Mouse (Mus musculus) neural tube, embryonic 15.5 days (tissue): ENCODE measurements at regions not wholly inside any gene's neighbourhood (a gene's known extent, or its start where the extent isn't known, plus 50 kb on each side); places are given as distances from the start of the nearest gene placed in this dataset.

ENCODE experiments used
- ATAC-seq: fragments of 200-750 bp; cut with Nextera tagmentation; 2 replicates; pipeline ENCODE4 v1.8.0; 2017; ENCODE audit warnings: mild to moderate bottlenecking, moderate TSS enrichment, moderate library complexity; ENCODE audit not compliant: low FRiP score
- H3K27ac ChIP-seq: fragments of 300-500 bp; sonication (generic); replicated peaks from 2 replicates; pipeline ENCODE4 v1.5.1; 2015; ENCODE audit warnings: mild to moderate bottlenecking, inconsistent platforms
- H3K27me3 ChIP-seq: fragments of 300-500 bp; sonication (generic); replicated peaks from 2 replicates; pipeline ENCODE4 v1.6.1; 2015; ENCODE audit warnings: inconsistent platforms
- H3K36me3 ChIP-seq: fragments of 300-500 bp; sonication (generic); 2 replicates; pipeline ENCODE4 v1.6.1; 2015; ENCODE audit warnings: inconsistent platforms
- H3K4me1 ChIP-seq: fragments of 300-500 bp; sonication (generic); 2 replicates; pipeline ENCODE4 v1.6.1; 2015; ENCODE audit warnings: inconsistent platforms
- H3K4me2 ChIP-seq: fragments of 300-500 bp; sonication (generic); 2 replicates; pipeline ENCODE4 v1.6.1; 2015; ENCODE audit warnings: inconsistent platforms, mild to moderate bottlenecking, moderate library complexity
- H3K4me3 ChIP-seq: fragments of 300-500 bp; sonication (generic); replicated peaks from 2 replicates; pipeline ENCODE4 v1.5.1; 2015; ENCODE audit warnings: mild to moderate bottlenecking, inconsistent platforms
- H3K9ac ChIP-seq: fragments of 300-500 bp; sonication (generic); replicated peaks from 2 replicates; pipeline ENCODE4 v1.6.1; 2015; ENCODE audit warnings: mild to moderate bottlenecking, inconsistent platforms
- H3K9me3 ChIP-seq: fragments of 300-500 bp; sonication (generic); replicated peaks from 2 replicates; pipeline ENCODE4 v1.6.1; 2016; ENCODE audit warnings: inconsistent platforms
- WGBS: fragments of 180-500 bp; shearing (Covaris S2); methylation state at CpG from one replicate; pipeline ENCODE4 v1.1.7; 2015; ENCODE audit warnings: mixed read lengths; 5-methylcytosine and 5-hydroxymethylcytosine counted together

DNA sequence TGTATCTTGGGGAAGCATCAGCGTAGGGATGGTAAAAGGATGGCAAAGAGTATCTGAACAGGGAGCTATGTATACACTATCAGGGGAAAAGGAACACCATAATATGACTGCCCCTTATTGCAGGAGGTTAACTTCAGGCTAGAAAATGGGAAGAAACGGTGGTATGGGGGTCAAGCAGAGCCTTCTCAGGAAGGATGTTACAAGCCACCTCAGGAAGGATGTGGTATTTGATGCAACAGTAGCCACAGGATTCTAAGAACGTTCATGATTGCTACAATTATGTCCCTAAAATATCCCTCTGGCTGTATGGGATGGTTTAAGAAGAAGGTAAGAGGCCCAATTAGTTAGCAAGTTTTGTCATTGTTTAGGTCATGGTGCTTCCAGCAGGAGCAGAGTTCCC, 249.5 kb downstream of the Inhba start:
- no peak overlapping the region for H3K9ac ChIP-seq
- H3K9me3 ChIP-seq = no peaks in the 10 kb centered on the region
- H3K4me3 ChIP-seq = no peak overlapping the region
- ATAC-seq = no peak
- no peak overlapping the region for H3K4me2 ChIP-seq
- WGBS = 83% methylated on average over 3 of the region's 3 CpGs
- no peaks in the 10 kb centered on the region for H3K27me3 ChIP-seq
- no peaks in the 10 kb centered on the region for H3K36me3 ChIP-seq
- no peak overlapping the region for H3K27ac ChIP-seq
- no peaks in the 10 kb centered on the region for H3K4me1 ChIP-seq

DNA sequence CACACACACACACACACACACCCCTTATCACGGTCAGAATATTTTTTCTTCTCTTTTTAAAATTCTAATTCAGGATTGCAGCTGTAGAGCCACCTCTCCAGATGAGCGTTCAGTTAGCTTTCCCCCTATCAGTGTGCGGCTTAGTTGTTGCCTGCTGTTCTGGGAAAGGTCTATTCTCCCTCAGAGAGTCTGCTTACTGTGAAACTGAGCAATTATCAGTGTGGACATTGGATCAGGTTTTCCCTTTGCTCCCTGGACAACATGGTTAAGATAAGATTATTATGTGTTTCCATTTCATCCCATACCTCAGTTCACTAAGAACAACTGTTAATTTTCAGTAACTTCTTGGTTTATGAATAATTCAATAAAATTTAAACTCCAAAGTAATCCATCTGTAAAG, 268.3 kb downstream of the Inhba start:
- 93% methylated on average over 3 of the region's 3 CpGs for whole genome bisulfite sequencing
- H3K27me3 ChIP-seq = no peaks in the 10 kb centered on the region

DNA sequence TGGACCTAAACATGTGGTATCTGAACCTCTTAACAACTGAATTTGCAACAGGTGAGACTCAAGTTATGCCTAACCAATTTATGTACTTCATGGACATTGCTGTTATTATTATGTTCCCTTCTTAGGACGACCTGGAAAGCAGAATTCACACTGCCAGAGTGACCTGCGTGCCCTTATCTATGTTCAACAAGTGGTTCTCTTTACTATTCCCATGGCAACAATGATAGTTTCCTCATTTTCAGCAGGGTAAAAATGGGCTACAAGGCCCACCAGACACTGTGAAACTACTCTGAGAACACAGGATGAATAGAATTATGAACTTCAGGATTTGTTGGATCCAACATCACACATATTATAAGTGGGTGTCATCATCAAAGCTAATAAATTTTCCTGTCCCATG, 269.1 kb downstream of the Inhba start:
- Histone ChIP-seq H3K4me3 (no peak overlapping the region), H3K9me3 (no peaks in the 10 kb centered on the region), H3K36me3 (no peaks in the 10 kb centered on the region), H3K27me3 (no peaks in the 10 kb centered on the region), H3K27ac (no peak overlapping the region), H3K4me2 (no peak overlapping the region), H3K9ac (no peak overlapping the region), H3K4me1 (no peaks in the 10 kb centered on the region)
- WGBS = 78% methylated on average over 2 of the region's 2 CpGs
- no peak for ATAC-seq

More for the DNA sequence above, 268.3 kb downstream of the Inhba start:
- H3K36me3 ChIP-seq = no peaks in the 10 kb centered on the region
- no peaks in the 10 kb centered on the region for H3K9me3 ChIP-seq
- H3K4me2 ChIP-seq = no peak overlapping the region
- ATAC-seq = no peak
- no peak overlapping the region for H3K4me3 ChIP-seq
- H3K27ac ChIP-seq = no peak overlapping the region
- no peak overlapping the region for H3K9ac ChIP-seq
- H3K4me1 ChIP-seq = no peaks in the 10 kb centered on the region

DNA sequence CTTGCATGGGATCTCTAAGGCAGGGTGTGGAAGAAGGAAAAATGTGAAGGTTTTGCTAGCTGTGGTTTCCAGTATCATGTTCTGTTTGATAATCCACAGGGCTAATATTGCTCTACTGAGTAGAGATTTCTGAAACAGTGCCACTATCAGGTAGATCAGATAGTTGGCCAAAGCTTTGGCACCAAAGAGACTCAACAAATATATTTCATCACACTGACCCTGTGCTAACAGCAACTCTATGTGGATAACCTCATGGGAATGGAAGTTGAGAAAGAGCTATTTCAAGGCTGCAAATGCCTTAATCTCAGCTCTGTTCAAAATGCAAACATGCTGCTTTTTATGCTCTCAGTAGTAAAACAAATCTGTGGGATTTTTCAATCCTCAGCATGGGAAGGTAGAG, 270.1 kb downstream of the Inhba start:
- ATAC-seq = no peak
- H3K27ac ChIP-seq = no peak overlapping the region
- H3K4me1 ChIP-seq = no peaks in the 10 kb centered on the region
- H3K36me3 ChIP-seq = no peaks in the 10 kb centered on the region
- H3K4me3 ChIP-seq = no peak overlapping the region
- no peaks in the 10 kb centered on the region for H3K27me3 ChIP-seq
- no peak overlapping the region for H3K9ac ChIP-seq
- no peak overlapping the region for H3K4me2 ChIP-seq
- no peaks in the 10 kb centered on the region for H3K9me3 ChIP-seq

DNA sequence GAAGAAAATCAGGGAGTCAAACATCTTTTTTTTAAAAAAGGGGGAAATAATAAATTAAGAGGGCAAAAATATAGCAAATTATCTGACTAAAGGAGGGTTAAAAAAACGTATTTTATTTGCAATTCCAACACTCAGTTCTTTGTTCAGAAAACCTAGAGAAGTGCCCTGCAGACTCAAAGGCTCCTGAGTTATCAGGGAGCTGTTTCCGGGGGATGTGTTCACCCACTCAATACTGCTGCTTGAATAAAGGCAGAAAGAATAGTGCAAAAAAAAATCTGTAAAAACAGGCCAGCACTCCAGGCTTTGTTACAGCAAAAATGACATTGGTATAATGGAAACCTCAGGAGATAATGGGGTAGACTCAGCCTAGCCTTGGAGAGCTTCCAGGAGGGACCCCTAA, 270.6 kb downstream of the Inhba start:
- H3K4me1 ChIP-seq = no peaks in the 10 kb centered on the region
- H3K9ac ChIP-seq = no peak overlapping the region
- H3K27me3 ChIP-seq = no peaks in the 10 kb centered on the region
- H3K4me2 ChIP-seq = no peak overlapping the region
- no peaks in the 10 kb centered on the region for H3K9me3 ChIP-seq
- WGBS = 51% methylated on average over 2 of the region's 2 CpGs
- H3K27ac ChIP-seq = no peak overlapping the region
- no peak overlapping the region for H3K4me3 ChIP-seq
- no peak for ATAC-seq
- H3K36me3 ChIP-seq = no peaks in the 10 kb centered on the region

DNA sequence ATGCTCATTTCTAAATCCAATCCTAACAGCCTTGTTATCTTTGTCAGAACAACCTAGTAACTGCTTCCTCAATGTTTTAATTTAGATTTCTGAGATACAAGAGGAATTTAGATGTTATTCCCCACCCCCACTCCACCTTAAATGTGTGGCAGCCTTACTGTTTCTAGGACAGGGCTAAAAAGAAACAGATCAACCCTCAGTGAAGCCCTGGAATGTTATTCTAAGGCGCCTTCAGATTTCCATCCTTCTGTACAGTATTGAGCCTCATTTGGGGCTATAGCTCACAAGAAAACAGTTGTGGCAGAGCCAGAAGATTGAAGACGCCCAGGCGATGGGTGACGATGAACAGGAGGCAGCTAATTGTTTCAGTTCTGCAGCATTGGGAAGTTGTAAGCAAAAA, 271.7 kb downstream of the Inhba start:
- Histone ChIP-seq H3K4me1 (no peaks in the 10 kb centered on the region), H3K4me2 (no peak overlapping the region), H3K36me3 (no peaks in the 10 kb centered on the region), H3K9me3 (no peaks in the 10 kb centered on the region), H3K9ac (no peak overlapping the region), H3K4me3 (no peak overlapping the region), H3K27me3 (no peaks in the 10 kb centered on the region), H3K27ac (no peak overlapping the region)
- WGBS = 83% methylated on average over 4 of the region's 4 CpGs
- no peak for ATAC-seq

DNA sequence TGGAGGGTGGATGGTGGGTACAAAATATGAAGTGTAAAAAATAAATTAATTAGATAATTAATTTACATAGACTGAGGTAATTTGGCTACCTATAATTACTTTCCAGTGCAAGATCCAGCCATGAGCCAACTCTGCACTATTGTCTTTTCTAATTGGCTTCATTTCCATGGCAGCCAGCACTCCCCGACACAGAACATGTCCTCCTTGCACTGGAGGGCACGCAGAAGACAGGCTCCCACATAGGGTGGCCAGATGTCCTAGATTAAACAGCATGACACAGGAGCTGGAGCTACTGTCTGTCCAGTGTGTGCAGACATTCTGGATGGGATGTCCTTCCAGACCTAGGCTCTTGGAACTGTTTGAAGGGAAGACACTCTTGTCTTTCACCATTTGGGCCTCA, 278.0 kb downstream of the Inhba start:
- no peaks in the 10 kb centered on the region for H3K9me3 ChIP-seq
- H3K4me1 ChIP-seq = no peaks in the 10 kb centered on the region
- no peak overlapping the region for H3K27ac ChIP-seq
- H3K36me3 ChIP-seq = no peaks in the 10 kb centered on the region
- H3K4me2 ChIP-seq = no peak overlapping the region
- H3K9ac ChIP-seq = no peak overlapping the region
- ATAC-seq = no peak
- no peaks in the 10 kb centered on the region for H3K27me3 ChIP-seq
- H3K4me3 ChIP-seq = no peak overlapping the region
- 80% methylated on average over 2 of the region's 2 CpGs for WGBS

DNA sequence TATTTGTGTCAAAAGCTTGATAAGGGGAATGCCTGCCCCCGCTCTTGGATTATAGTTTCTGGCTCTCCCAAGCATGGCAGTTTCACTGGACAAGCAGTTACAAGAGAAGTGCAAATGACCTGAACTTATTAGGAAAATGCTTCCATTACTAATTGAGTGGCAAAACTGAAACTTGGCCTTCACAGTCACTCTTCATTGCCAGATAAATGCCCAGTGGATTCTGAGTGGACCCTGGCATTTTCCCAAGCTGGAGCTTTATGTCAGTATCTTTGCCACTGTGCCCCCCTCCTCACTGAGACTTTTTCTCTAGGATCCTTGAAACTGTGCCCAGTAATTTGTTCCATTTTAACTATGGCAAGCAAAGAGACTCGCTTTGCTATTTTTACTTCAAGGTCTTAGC, 279.1 kb downstream of the Inhba start:
- H3K27me3 ChIP-seq = no peaks in the 10 kb centered on the region
- H3K9ac ChIP-seq = no peak overlapping the region
- no peaks in the 10 kb centered on the region for H3K4me1 ChIP-seq
- 84% methylated on average over 2 of the region's 2 CpGs for WGBS
- H3K4me2 ChIP-seq = no peak overlapping the region
- H3K27ac ChIP-seq = no peak overlapping the region
- ATAC-seq = no peak
- no peaks in the 10 kb centered on the region for H3K9me3 ChIP-seq
- no peaks in the 10 kb centered on the region for H3K36me3 ChIP-seq
- no peak overlapping the region for H3K4me3 ChIP-seq

DNA sequence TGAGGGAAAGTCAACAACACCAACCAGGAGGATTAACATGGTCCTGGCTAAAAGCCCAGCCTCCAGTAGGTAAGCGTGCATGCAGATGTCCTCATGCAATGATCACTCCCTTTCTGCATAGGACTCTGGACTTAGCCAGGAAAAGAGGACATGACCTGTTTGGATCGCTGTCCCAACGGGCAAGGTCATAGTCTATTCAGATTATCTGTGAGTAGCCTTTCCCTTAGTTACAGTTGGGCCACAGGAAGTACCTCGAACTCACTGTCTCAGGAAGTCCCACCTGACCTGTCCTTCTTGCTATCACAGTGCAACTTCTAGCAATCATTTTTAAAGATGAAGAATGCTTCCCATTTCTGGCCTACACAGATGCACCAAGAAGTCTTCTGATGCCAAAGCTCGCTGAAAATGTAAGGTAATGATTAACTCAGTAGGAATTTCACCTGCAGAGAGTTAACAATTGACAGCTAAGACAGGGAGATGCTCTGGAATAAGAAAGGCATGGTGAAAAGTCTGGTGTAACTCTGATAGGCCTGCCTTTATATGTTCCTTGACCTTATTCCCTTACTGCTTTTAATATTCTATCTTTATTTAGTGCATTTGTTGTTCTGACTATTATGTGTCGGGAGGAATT, 280.1 kb downstream of the Inhba start:
- ATAC-seq = no peak
- no peaks in the 10 kb centered on the region for H3K4me1 ChIP-seq
- no peaks in the 10 kb centered on the region for H3K27me3 ChIP-seq
- H3K36me3 ChIP-seq = no peaks in the 10 kb centered on the region
- no peaks in the 10 kb centered on the region for H3K9me3 ChIP-seq
- H3K27ac ChIP-seq = no peak overlapping the region
- no peak overlapping the region for H3K4me3 ChIP-seq
- H3K4me2 ChIP-seq = no peak overlapping the region
- H3K9ac ChIP-seq = no peak overlapping the region
- WGBS = 89% methylated on average over 6 of the region's 6 CpGs

DNA sequence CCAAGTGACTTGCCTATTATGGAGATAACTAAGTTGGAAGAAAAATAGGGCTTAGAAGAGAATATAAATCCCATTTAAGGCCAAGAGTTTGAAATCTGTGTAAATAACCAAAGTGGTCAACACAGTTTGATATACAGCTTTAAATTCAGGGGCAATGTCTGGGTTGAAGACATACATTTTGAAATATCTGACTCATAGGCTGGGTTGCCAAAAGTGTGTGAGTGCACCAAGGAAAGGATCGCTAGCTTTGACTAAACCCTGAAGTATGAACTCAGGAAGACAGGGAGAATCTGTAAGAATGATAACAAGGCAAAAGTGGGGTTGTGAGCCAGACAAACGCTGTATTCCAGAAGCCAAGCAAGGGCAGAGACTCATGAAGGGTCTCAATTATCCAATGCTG, 288.1 kb downstream of the Inhba start:
- H3K4me3 ChIP-seq = no peak overlapping the region
- no peak overlapping the region for H3K9ac ChIP-seq
- WGBS = 75% methylated on average over 2 of the region's 2 CpGs
- ATAC-seq = no peak
- H3K27me3 ChIP-seq = no peaks in the 10 kb centered on the region
- no peak overlapping the region for H3K4me2 ChIP-seq
- H3K27ac ChIP-seq = no peak overlapping the region
- H3K36me3 ChIP-seq = no peaks in the 10 kb centered on the region
- H3K9me3 ChIP-seq = no peaks in the 10 kb centered on the region
- H3K4me1 ChIP-seq = no peaks in the 10 kb centered on the region

DNA sequence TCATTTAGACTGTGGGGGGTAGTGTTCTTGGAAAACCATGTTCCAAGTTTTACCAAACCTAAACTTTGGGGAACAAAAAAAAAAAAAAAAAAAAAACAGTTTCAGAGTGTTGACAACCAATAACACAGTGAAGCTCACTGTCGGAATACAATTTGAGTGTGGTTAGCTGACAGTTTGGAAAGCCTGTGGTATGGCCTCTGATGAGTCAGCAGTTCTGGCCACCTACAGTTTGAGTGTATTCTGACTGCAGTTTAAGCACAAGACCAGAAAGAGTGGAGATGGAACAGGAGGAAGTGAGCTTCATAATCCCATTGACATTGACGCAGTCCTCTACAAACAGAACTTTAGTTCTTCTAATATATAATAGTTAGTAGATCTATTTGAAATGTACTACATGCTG, 303.0 kb downstream of the Inhba start:
- no peak for ATAC-seq
- Histone ChIP-seq H3K9me3 (no peaks in the 10 kb centered on the region), H3K4me3 (no peak overlapping the region), H3K27ac (no peak overlapping the region), H3K36me3 (no peaks in the 10 kb centered on the region), H3K4me1 (no peaks in the 10 kb centered on the region), H3K27me3 (no peaks in the 10 kb centered on the region), H3K9ac (no peak overlapping the region), H3K4me2 (no peak overlapping the region)
- 92% methylated on average over 2 of the region's 2 CpGs for WGBS

DNA sequence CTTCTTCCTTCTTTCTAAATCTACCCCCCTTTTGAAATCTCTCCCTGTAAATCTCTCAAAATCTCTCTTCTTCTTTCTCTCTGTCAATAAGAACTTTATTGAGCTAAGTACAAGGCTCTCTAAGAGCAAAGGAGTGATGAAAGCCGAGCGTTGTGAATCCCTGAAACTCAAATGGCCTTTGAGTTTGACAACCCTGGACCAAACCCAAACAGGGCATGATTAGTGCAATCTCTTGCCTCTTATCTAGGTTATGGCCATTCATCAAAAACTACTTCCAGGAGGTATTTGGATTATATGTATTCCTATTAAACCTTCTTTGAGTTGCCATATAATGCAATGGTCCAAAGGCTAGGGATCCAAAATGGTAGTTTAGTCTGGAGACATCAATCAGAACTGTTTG, 304.0 kb downstream of the Inhba start:
- ATAC-seq = no peak
- Histone ChIP-seq H3K9me3 (no peaks in the 10 kb centered on the region), H3K4me3 (no peak overlapping the region), H3K4me1 (no peaks in the 10 kb centered on the region), H3K36me3 (no peaks in the 10 kb centered on the region), H3K9ac (no peak overlapping the region), H3K27ac (no peak overlapping the region), H3K4me2 (no peak overlapping the region), H3K27me3 (no peaks in the 10 kb centered on the region)
- 91% methylated on average over 2 of the region's 2 CpGs for WGBS

DNA sequence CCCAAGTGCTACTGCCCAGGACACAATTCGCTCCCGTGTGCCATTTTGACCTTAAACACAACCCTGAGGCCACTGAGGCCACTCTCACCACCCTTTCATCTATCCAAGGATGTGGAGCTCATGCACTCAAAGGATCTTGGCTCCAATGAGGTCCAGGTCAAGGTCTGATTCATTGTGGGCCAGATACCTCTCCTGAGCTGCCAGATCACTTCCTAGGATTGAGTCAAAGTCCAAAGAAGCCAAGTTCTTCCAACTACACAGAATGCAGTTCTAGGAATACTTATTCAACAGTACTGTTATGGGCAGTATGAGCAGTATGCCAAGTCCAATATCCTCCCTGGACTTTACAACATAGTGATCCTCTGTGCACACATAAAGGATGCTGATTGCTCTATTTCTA, 304.9 kb downstream of the Inhba start:
- H3K36me3 ChIP-seq = no peaks in the 10 kb centered on the region
- H3K27me3 ChIP-seq = no peaks in the 10 kb centered on the region
- H3K9ac ChIP-seq = no peak overlapping the region
- no peaks in the 10 kb centered on the region for H3K4me1 ChIP-seq
- no peaks in the 10 kb centered on the region for H3K9me3 ChIP-seq
- H3K4me3 ChIP-seq = no peak overlapping the region
- no peak overlapping the region for H3K4me2 ChIP-seq
- ATAC-seq = no peak
- no peak overlapping the region for H3K27ac ChIP-seq
- 88% methylated on average over 2 of the region's 2 CpGs for WGBS
